Mouse (Mus musculus) intestine, embryonic 16.5 days (tissue): ENCODE results near the gene Erg. TPM values are rescaled to one million over a fixed set of nuclear protein-coding genes. Genes with fewer than 3 reads are reported as not detected.

Experiments used
- ATAC-seq: fragments of 200-750 bp; cut with Nextera tagmentation; 2 replicates; pipeline ENCODE4 v1.8.0; 2017; ENCODE audit warnings: moderate TSS enrichment, moderate library complexity
- H3K27ac ChIP-seq: fragments of 300-500 bp; sonication (generic); 2 replicates; pipeline ENCODE4 v1.5.1; 2014; ENCODE audit warnings: mild to moderate bottlenecking, low read length
- H3K27me3 ChIP-seq: fragments of 300-500 bp; sonication (generic); replicated peaks from 2 replicates; pipeline ENCODE4 v1.6.1; 2014; ENCODE audit warnings: low read length, control low read depth, mixed read lengths; ENCODE audit not compliant: control insufficient read depth, insufficient read depth
- H3K36me3 ChIP-seq: fragments of 300-500 bp; sonication (generic); 2 replicates; pipeline ENCODE4 v1.6.1; 2014; ENCODE audit warnings: low read length, control low read depth; ENCODE audit not compliant: control insufficient read depth, insufficient read depth
- H3K4me1 ChIP-seq: fragments of 300-500 bp; sonication (generic); 2 replicates; pipeline ENCODE4 v1.6.1; 2014; ENCODE audit warnings: low read length, control low read depth, mixed read lengths; ENCODE audit not compliant: control insufficient read depth, insufficient read depth
- H3K4me2 ChIP-seq: fragments of 300-500 bp; sonication (generic); 2 replicates; pipeline ENCODE4 v1.6.1; 2014; ENCODE audit warnings: low read depth, low read length, control low read depth
- H3K4me3 ChIP-seq: fragments of 300-500 bp; sonication (generic); 2 replicates; pipeline ENCODE4 v1.5.1; 2014; ENCODE audit warnings: mild to moderate bottlenecking, low read length
- H3K9ac ChIP-seq: fragments of 300-500 bp; sonication (generic); 2 replicates; pipeline ENCODE4 v1.6.1; 2014; ENCODE audit warnings: low read depth, low read length
- H3K9me3 ChIP-seq: fragments of 300-500 bp; sonication (generic); 2 replicates; pipeline ENCODE4 v1.6.1; 2016; ENCODE audit warnings: low read length, control low read depth; ENCODE audit not compliant: control insufficient read depth
- WGBS: fragments of 180-500 bp; shearing (Covaris S2); extraction: QIAGEN DNeasy Blood & Tissue Kit; methylation state at CpG from one replicate; pipeline ENCODE4 v1.1.7; 2014; 5-methylcytosine and 5-hydroxymethylcytosine counted together
- polyA plus RNA-seq: library from polyadenylated mRNA; unstranded; fragments of >200 nt; fragmentation: Nextera tagmentation; extraction: Ambion mirVana; gene quantifications from 2 replicates; pipeline ENCODE4 v1.2.1, GENCODE M21; 2015

Erg gene
- polyA plus RNA-seq, 1 experiment from 2014 or later, result 3.7 TPM

DNA sequence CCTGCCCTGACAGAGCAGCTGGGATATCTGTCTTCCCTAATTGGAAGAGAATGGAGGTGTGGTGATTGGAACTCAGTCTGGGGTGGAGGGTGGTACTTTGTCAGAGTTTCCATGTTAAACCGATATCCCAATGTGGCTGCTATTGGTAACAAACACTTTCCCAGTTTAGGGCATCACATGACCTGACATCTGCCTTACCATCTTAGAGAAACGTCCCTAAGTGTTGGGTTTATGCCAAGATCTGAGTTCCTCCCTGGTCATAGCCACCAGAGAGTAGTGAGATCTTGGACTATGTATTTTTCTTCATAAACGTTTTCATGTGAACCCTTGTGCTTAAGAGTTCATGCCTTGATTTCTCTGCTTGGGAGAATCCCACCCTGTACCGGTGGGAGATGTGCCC, 144.4 kb downstream of the Erg start:
- Histone ChIP-seq H3K4me2 (no peak overlapping the region), H3K9ac (no peak overlapping the region), H3K4me3 (no peak overlapping the region), H3K27me3 (no peaks in the 10 kb centered on the region), H3K4me1 (peaks cover 8% of the 10 kb centered on the region; the same call in 1 of the 2 replicates), H3K9me3 (no peaks in the 10 kb centered on the region), H3K36me3 (no peaks in the 10 kb centered on the region), H3K27ac (no peak overlapping the region)
- ATAC-seq, result no peak
- 59% methylated on average over 4 of the region's 4 CpGs for WGBS

- Histone ChIP-seq H3K4me3 (no peak overlapping the region), H3K9ac (no peak overlapping the region), H3K4me2 (no peak overlapping the region), H3K27me3 (no peaks in the 10 kb centered on the region), H3K36me3 (no peaks in the 10 kb centered on the region), H3K4me1 (peaks cover 8% of the 10 kb centered on the region; the same call in 1 of the 2 replicates), H3K9me3 (no peaks in the 10 kb centered on the region), H3K27ac (no peak overlapping the region)
- WGBS, result 64% methylated on average over 7 of the region's 7 CpGs
- no peak for ATAC-seq
Measured at GRCm38 (mm10) chr16:95441179-95441578, 145.2 kb downstream of the Erg start.

DNA sequence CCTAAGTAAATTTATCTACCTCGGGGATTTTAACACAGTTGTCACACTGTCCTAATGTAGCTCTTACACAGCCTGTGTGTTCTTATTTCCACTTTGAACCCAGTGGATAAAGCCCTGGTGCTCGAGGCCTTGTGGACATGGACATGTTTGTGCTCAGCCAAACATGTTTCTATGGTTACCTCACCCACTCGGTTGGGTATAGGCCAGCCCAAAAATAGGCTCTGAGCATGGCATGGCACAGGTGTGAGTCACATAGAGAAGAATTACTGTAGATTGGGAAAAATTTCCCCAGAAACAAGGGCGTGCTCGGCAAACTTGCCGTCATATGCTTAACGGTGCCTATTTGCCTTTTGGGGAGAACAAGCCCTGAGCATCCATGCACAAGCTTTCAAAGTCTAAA, 146.1 kb downstream of the Erg start:
- Histone ChIP-seq H3K9me3 (no peaks in the 10 kb centered on the region), H3K27ac (no peak overlapping the region), H3K27me3 (no peaks in the 10 kb centered on the region), H3K9ac (no peak overlapping the region), H3K4me1 (peaks cover 8% of the 10 kb centered on the region; the same call in 1 of the 2 replicates), H3K4me2 (no peak overlapping the region), H3K4me3 (no peak overlapping the region), H3K36me3 (no peaks in the 10 kb centered on the region)
- no peak for ATAC-seq
- WGBS, result 83% methylated on average over 7 of the region's 7 CpGs

- Histone ChIP-seq H3K4me2 (no peak overlapping the region), H3K27ac (peak overlapping the region; percentile 46), H3K9me3 (no peaks in the 10 kb centered on the region), H3K4me1 (peaks cover 8% of the 10 kb centered on the region; the same call in 1 of the 2 replicates), H3K9ac (no peak overlapping the region), H3K27me3 (no peaks in the 10 kb centered on the region), H3K4me3 (no peak overlapping the region), H3K36me3 (no peaks in the 10 kb centered on the region)
- no peak for ATAC-seq
- 20% methylated on average over 8 of the region's 8 CpGs for WGBS
Measured at GRCm38 (mm10) chr16:95439794-95440193, 146.6 kb downstream of the Erg start.

GRCm38 (mm10) chr16:95438848-95439540, 147.4 kb downstream of the Erg start:
- Histone ChIP-seq H3K27me3 (no peaks in the 10 kb centered on the region), H3K9me3 (no peaks in the 10 kb centered on the region), H3K4me3 (no peak overlapping the region), H3K4me2 (no peak overlapping the region), H3K27ac (peak overlapping the region; percentile 54), H3K4me1 (peaks cover 8% of the 10 kb centered on the region; the same call in 1 of the 2 replicates), H3K9ac (no peak overlapping the region), H3K36me3 (no peaks in the 10 kb centered on the region)
- peak; percentile 48; the same call in 1 of the 2 replicates for ATAC-seq
- 55% methylated on average over 17 of the region's 17 CpGs for WGBS

GRCm38 (mm10) chr16:95436611-95437010, 149.8 kb downstream of the Erg start:
- WGBS, result 66% methylated on average over 8 of the region's 8 CpGs
- peaks cover 8% of the 10 kb centered on the region; the same call in 1 of the 2 replicates for H3K4me1 ChIP-seq
- H3K4me3 ChIP-seq, result no peak overlapping the region
- no peak overlapping the region for H3K9ac ChIP-seq
- no peak for ATAC-seq
- no peak overlapping the region for H3K27ac ChIP-seq
- no peaks in the 10 kb centered on the region for H3K9me3 ChIP-seq
- H3K36me3 ChIP-seq, result no peaks in the 10 kb centered on the region
- H3K4me2 ChIP-seq, result no peak overlapping the region
- no peaks in the 10 kb centered on the region for H3K27me3 ChIP-seq

GRCm38 (mm10) chr16:95436051-95436450, 150.3 kb downstream of the Erg start:
- Histone ChIP-seq H3K9me3 (no peaks in the 10 kb centered on the region), H3K4me3 (no peak overlapping the region), H3K36me3 (no peaks in the 10 kb centered on the region), H3K27me3 (no peaks in the 10 kb centered on the region), H3K27ac (no peak overlapping the region), H3K4me1 (peaks cover 8% of the 10 kb centered on the region; the same call in 1 of the 2 replicates), H3K4me2 (no peak overlapping the region), H3K9ac (no peak overlapping the region)
- WGBS, result 72% methylated on average over 4 of the region's 4 CpGs
- ATAC-seq, result no peak

DNA sequence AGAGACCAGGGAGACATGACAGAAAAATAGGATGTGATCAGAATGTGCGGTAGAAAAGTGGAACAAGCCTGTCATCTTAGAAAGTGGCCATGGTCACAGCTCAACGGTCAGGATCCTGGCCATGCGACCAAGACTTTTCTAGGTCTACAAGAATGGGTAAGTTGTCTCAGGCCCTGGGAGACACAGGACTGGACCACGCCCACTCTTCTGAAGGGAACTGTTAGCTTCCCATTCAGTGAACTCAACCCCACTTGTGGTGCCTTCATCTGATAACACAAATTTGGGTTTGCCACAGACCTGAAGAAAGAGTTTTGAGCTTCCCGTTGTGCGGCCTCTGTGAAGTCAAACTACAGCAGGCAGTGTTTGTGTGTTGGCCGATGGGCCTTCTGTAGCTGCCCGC, 152.0 kb downstream of the Erg start:
- 90% methylated on average over 8 of the region's 8 CpGs for whole genome bisulfite sequencing
- no peak overlapping the region for H3K27ac ChIP-seq
- H3K4me1 ChIP-seq, result no peaks in the 10 kb centered on the region
- ATAC-seq, result no peak
- H3K36me3 ChIP-seq, result no peaks in the 10 kb centered on the region
- H3K9ac ChIP-seq, result no peak overlapping the region
- no peaks in the 10 kb centered on the region for H3K9me3 ChIP-seq
- H3K4me2 ChIP-seq, result no peak overlapping the region
- no peak overlapping the region for H3K4me3 ChIP-seq
- H3K27me3 ChIP-seq, result no peaks in the 10 kb centered on the region

DNA sequence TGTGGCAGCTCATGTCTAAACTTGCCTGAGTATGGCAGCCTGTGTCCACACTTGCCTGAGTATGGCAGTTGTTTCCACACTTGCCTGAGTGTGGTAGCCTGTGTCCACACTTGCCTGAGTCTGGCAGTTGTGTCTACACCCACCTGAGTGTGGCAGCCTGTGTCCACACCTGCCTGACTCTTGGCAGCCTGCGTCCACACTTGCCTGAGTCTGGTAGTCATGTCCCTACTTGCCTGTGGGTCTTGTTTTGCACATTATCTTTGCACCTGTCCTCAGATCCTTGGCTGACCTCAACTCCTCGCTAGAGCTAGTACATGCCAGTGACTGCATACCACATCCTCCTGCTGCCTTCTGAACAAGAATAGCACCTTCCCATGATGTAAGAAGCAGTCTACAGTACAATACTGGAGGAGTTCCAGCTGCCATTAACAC, 153.8 kb downstream of the Erg start:
- Histone ChIP-seq H3K27me3 (no peaks in the 10 kb centered on the region), H3K4me1 (no peaks in the 10 kb centered on the region)

DNA sequence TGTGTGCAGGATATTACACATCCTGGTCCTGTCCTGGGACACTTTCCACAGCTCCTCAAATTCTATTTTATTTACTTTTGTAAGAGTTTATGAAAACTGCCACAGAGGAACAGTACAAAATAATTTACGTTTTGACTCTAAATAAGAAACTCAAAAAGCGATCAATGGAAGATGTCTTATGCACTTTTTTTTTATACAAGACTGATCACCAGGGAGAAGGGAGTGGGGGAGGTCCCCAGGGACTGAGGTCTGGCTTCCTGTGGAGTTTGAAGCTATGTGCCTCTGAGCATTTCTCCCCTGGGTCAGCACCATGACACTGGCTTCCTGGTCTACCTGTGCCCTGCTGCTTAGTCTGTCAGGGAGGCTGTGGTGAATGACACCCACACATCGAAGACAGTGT, 156.5 kb downstream of the Erg start:
- 88% methylated on average over 3 of the region's 3 CpGs for WGBS
- Histone ChIP-seq H3K9me3 (no peaks in the 10 kb centered on the region), H3K27me3 (no peaks in the 10 kb centered on the region), H3K4me3 (no peak overlapping the region), H3K27ac (no peak overlapping the region), H3K4me2 (no peak overlapping the region), H3K9ac (no peak overlapping the region), H3K4me1 (no peaks in the 10 kb centered on the region), H3K36me3 (no peaks in the 10 kb centered on the region)
- ATAC-seq, result no peak

More for the DNA sequence above, 153.8 kb downstream of the Erg start:
- ATAC-seq, result no peak
- Histone ChIP-seq H3K4me2 (no peak overlapping the region), H3K9me3 (no peaks in the 10 kb centered on the region), H3K36me3 (no peaks in the 10 kb centered on the region), H3K27ac (no peak overlapping the region), H3K9ac (no peak overlapping the region), H3K4me3 (no peak overlapping the region)
- WGBS, result 75% methylated on average over 2 of the region's 2 CpGs
